Mouse (Mus musculus): ENCODE data around the gene Rabepk. TPM values are rescaled to one million over a fixed set of nuclear protein-coding genes. Genes with fewer than 3 reads are reported as not detected.
A peak's percentile ranks its signal among the peaks of the same experiment; 100 is the strongest.

The Rabepk gene
- polyA plus RNA-seq, 1 experiment from 2014 or later, result 19.6 TPM

GRCm38 (mm10) chr2:34772252-34773235 lies 27.2 kb downstream of the Rabepk start:
- 0 out of 2 replicates have a peak, but pooled peaks cover 12% of the 10 kb centered on the region for H3K4me1 ChIP-seq (replicated peaks; ENCODE audit: control insufficient read depth, insufficient read depth, low read length)

GRCm38 (mm10) chr2:34771368-34772226 lies 28.1 kb downstream of the Rabepk start, which contains the start of gene Hspa5:
Hspa5 (plus strand) TSS chr2:34771970.
- H3K4me2 ChIP-seq (replicated peaks; ENCODE audit: low read depth), result peak within 1 kb of the TSS; percentile 73
- H3K27ac ChIP-seq (ENCODE audit: low read depth, low read length), result peak within 1 kb of the TSS; percentile 90
- peak within 1 kb of the TSS; percentile 93 for H3K9ac ChIP-seq (ENCODE audit: low read depth, low read length)
- H3K4me1 ChIP-seq (replicated peaks; ENCODE audit: control insufficient read depth, insufficient read depth, low read length), result 0 out of 2 replicates have a peak, but pooled peaks cover 12% of the 10 kb centered on the region
- peak; percentile 98 for ATAC-seq
- TF ChIP-seq CTCF (IDR thresholded peaks at IDR 0.05; ENCODE audit: low read depth), result no peak
- WGBS, result 0% methylated on average over 60 of the region's 60 CpGs
- peaks cover 30% of the 10 kb centered on the region for H3K36me3 ChIP-seq (ENCODE audit: control insufficient read depth, insufficient read depth)
- H3K9me3 ChIP-seq (ENCODE audit: control insufficient read depth), result no peaks in the 10 kb centered on the region
- peak within 1 kb of the TSS; percentile 87 for H3K4me3 ChIP-seq (ENCODE audit: low read depth, low read length)
- no peaks in the 10 kb centered on the region for H3K27me3 ChIP-seq (replicated peaks; ENCODE audit: control insufficient read depth, insufficient read depth, low read length)

More at GRCm38 (mm10) chr2:34772252-34773235, 27.2 kb downstream of the Rabepk start:
- H3K27me3 ChIP-seq (replicated peaks; ENCODE audit: control insufficient read depth, insufficient read depth, low read length), result no peaks in the 10 kb centered on the region
- H3K9me3 ChIP-seq (ENCODE audit: control insufficient read depth), result no peaks in the 10 kb centered on the region
- TF ChIP-seq CTCF (IDR thresholded peaks at IDR 0.05; ENCODE audit: low read depth), result no peak
- H3K4me3 ChIP-seq (ENCODE audit: low read depth, low read length), result peak overlapping the region; percentile 87
- peak; percentile 9 for ATAC-seq
- H3K36me3 ChIP-seq (ENCODE audit: control insufficient read depth, insufficient read depth), result peaks cover 40% of the 10 kb centered on the region
- peak overlapping the region; percentile 70 for H3K4me2 ChIP-seq (replicated peaks; ENCODE audit: low read depth)
- WGBS, result 1% methylated on average over 50 of the region's 50 CpGs
- peak overlapping the region; percentile 90 for H3K27ac ChIP-seq (ENCODE audit: low read depth, low read length)
- H3K9ac ChIP-seq (ENCODE audit: low read depth, low read length), result peak overlapping the region; percentile 93

- Histone ChIP-seq H3K9ac (ENCODE audit: low read depth, low read length) (peak overlapping the region; percentile 87), H3K9me3 (ENCODE audit: control insufficient read depth) (no peaks in the 10 kb centered on the region), H3K36me3 (ENCODE audit: control insufficient read depth, insufficient read depth) (peaks cover 24% of the 10 kb centered on the region), H3K27ac (ENCODE audit: low read depth, low read length) (peak overlapping the region; percentile 84), H3K4me1 (replicated peaks; ENCODE audit: control insufficient read depth, insufficient read depth, low read length) (0 out of 2 replicates have a peak, but pooled peaks cover 12% of the 10 kb centered on the region), H3K4me3 (ENCODE audit: low read depth, low read length) (peak overlapping the region; percentile 87), H3K27me3 (replicated peaks; ENCODE audit: control insufficient read depth, insufficient read depth, low read length) (no peaks in the 10 kb centered on the region), H3K4me2 (replicated peaks; ENCODE audit: low read depth) (peak overlapping the region; percentile 73)
- ATAC-seq, result no peak
- no peak for TF ChIP-seq CTCF (IDR thresholded peaks at IDR 0.05; ENCODE audit: low read depth)
- WGBS, result 0% methylated on average over 6 of the region's 6 CpGs
Observed at GRCm38 (mm10) chr2:34770951-34771350, 28.8 kb downstream of the Rabepk start.

GRCm38 (mm10) chr2:34770049-34770448 lies 29.7 kb downstream of the Rabepk start:
- Histone ChIP-seq H3K27ac (ENCODE audit: low read depth, low read length) (no peak overlapping the region), H3K9me3 (ENCODE audit: control insufficient read depth) (no peaks in the 10 kb centered on the region), H3K4me2 (replicated peaks; ENCODE audit: low read depth) (0 out of 2 replicates have a peak overlapping the region, but pooled peaks have one; percentile 73), H3K4me1 (replicated peaks; ENCODE audit: control insufficient read depth, insufficient read depth, low read length) (0 out of 2 replicates have a peak, but pooled peaks cover 12% of the 10 kb centered on the region), H3K4me3 (ENCODE audit: low read depth, low read length) (no peak overlapping the region), H3K9ac (ENCODE audit: low read depth, low read length) (no peak overlapping the region), H3K27me3 (replicated peaks; ENCODE audit: control insufficient read depth, insufficient read depth, low read length) (no peaks in the 10 kb centered on the region), H3K36me3 (ENCODE audit: control insufficient read depth, insufficient read depth) (peaks cover 15% of the 10 kb centered on the region)
- WGBS, result 70% methylated on average over 2 of the region's 2 CpGs
- TF ChIP-seq CTCF (IDR thresholded peaks at IDR 0.05; ENCODE audit: low read depth), result no peak
- no peak for ATAC-seq

- Histone ChIP-seq H3K27ac (ENCODE audit: low read depth, low read length) (no peak overlapping the region), H3K4me3 (ENCODE audit: low read depth, low read length) (no peak overlapping the region), H3K4me1 (replicated peaks; ENCODE audit: control insufficient read depth, insufficient read depth, low read length) (no peaks in the 10 kb centered on the region), H3K9ac (ENCODE audit: low read depth, low read length) (no peak overlapping the region), H3K9me3 (ENCODE audit: control insufficient read depth) (no peaks in the 10 kb centered on the region), H3K36me3 (ENCODE audit: control insufficient read depth, insufficient read depth) (no peaks in the 10 kb centered on the region), H3K4me2 (replicated peaks; ENCODE audit: low read depth) (no peak overlapping the region), H3K27me3 (replicated peaks; ENCODE audit: control insufficient read depth, insufficient read depth, low read length) (no peaks in the 10 kb centered on the region)
- WGBS, result 61% methylated on average over 12 of the region's 12 CpGs
- TF ChIP-seq CTCF (IDR thresholded peaks at IDR 0.05; ENCODE audit: low read depth), result no peak
- ATAC-seq, result no peak
Observed at GRCm38 (mm10) chr2:34764801-34765200, 34.9 kb downstream of the Rabepk start.
